Mouse (Mus musculus): ENCODE results near the gene 4930442H23Rik.
"Not testable (repeated sequence)": the region's sequence is repeated elsewhere in the genome, so short reads cannot be mapped to it uniquely, and the experiment has no call there.

4930442H23Rik gene

DNA sequence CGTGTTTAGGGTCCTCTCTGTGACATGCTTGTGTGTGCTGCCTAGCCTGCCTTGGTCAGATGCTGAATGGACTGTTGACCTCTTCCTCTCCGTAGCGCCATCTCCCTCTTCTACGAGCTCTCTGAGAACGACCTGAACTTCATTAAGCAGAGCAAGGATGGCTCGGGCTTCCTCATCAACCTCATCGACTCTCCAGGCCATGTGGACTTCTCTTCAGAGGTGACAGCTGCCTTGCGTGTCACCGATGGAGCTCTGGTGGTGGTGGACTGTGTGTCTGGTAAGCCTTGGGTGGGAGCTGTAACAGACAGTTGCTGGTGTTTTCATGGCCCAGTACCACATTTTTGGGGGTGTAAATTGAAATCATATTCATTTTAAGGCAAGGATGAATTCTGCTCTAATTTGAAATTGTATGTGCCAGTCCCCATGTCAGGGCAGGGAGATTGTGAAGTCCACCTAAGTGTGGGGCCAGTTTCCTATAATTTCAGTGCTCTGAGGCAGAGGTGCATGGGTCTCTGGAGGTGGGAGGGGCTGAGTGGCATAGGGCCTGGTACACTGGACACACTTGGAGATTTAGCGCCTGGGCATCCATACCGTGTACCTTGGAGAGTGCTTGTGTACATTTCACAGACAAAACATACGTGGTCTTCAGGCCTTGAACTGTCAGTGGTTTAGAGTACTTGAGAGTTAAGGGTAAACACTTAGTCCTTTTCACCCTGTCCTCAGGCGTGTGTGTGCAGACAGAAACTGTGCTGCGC, 5.5 kb downstream of the 4930442H23Rik start:
- DNase-seq (ENCODE audit: low spot score in 2 of 2): no peak

GRCm38 (mm10) chr10:81177491-81177925, 6.1 kb downstream of the 4930442H23Rik start:
- DNase-seq (ENCODE audit: low spot score in 2 of 2): no peak

GRCm38 (mm10) chr10:81176466-81177271, 7.0 kb downstream of the 4930442H23Rik start, which contains the start of gene Eef2:
Gene Eef2, plus strand, starts transcription at chr10:81176631.
- DNase-seq (ENCODE audit: low spot score in 2 of 2): peak; percentile 98 to 99

DNA sequence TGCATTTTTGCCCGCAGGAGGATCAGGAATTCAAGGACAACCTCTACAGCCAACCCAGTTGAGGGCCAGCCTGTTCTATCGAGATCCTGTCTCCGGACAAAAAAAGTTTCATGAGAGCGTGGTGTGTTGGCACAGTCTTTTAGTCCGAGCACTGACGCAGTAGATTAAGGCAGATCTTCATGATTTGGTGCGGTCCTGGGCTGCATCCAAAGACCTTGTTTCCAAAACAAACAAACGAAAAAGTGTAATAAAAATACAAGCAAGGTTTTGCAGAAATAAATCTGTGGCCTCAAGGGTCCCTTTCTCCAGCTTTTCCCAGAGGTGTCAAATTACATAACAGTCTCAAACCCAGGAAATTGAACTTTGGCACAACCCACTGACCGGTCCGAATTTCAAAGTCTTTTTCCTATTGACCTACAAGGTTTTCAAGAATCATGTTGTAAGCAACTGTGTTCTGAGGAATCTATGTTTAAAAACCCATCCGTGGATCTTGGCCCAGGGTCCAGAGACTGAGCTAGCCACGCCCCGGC, 7.6 kb downstream of the 4930442H23Rik start:
- no peak for DNase-seq (ENCODE audit: low spot score in 2 of 2)

DNA sequence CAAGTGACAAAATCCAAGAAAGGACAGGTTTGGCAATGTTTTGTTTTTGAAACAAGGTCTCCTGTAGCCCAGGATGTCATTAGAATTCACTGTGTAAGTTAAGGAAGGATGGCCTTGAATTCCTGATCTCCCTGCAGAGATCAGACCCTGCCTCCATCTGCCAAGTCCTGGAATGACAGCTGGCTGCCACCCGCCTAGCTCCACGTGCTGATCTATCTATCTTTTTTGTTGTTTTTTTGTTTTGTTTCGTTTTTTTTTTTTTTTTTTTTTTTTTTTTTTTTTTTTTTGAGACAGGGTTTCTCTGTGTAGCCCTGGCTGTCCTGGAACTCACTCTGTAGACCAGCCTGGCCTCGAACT, 8.3 kb downstream of the 4930442H23Rik start:
- not testable (repeated sequence) for DNase-seq (ENCODE audit: low spot score in 2 of 2)

- peak; percentile 85 to 88 for DNase-seq (ENCODE audit: low spot score in 2 of 2)
Observed at GRCm38 (mm10) chr10:81174617-81175344, 8.9 kb downstream of the 4930442H23Rik start.

- DNase-seq (ENCODE audit: low spot score in 2 of 2): peak; percentile 85 to 86
Observed at GRCm38 (mm10) chr10:81173132-81173531, 10.5 kb downstream of the 4930442H23Rik start.

- not testable (repeated sequence) for DNase-seq (ENCODE audit: low spot score in 2 of 2)
Observed at GRCm38 (mm10) chr10:81169411-81169900, 14.2 kb downstream of the 4930442H23Rik start.

DNA sequence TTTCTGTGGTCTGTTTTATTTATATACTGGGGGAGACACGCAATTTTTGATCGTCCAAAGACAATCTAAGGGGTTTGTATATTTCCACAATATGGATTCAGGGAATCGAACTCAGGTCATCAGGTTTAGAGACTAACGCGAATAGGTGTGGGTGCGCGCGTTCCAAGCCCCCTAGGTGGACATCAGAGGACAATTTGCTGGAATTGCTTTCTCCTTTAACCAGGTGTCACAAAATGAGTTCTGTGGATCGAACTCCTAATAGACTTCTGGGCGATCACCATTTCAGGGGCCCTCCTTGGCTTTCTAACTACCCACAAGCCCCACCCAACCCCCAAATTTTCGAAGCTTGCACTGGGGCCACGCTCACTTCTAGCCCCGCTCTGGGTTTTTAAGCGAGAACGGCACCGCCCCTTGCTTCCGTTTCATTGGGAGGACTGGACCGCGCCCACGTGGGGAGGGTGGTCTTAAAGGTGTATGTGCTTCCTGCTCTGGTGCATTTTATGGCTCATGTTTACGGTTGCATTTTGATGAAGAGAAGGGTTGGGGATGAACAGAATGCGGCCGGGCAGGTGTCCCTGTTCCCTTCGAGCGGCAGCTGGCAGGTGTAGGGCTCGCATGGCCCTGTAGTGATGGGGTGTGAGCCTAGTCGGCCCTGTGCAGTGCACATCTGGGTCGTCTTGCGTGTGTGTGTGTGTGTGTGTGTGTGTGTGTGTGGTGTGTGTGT, 15.0 kb downstream of the 4930442H23Rik start:
- peak; percentile 79 to 84 for DNase-seq (ENCODE audit: low spot score in 2 of 2)

- DNase-seq (ENCODE audit: low spot score in 2 of 2): no peak
Observed at GRCm38 (mm10) chr10:81168087-81168431, 15.6 kb downstream of the 4930442H23Rik start.

- DNase-seq (ENCODE audit: low spot score in 2 of 2): peak; percentile 100
Observed at GRCm38 (mm10) chr10:81167200-81168086, 16.2 kb downstream of the 4930442H23Rik start, which contains the start of gene Pias4. Gene Pias4, minus strand, starts transcription at chr10:81167923.

DNA sequence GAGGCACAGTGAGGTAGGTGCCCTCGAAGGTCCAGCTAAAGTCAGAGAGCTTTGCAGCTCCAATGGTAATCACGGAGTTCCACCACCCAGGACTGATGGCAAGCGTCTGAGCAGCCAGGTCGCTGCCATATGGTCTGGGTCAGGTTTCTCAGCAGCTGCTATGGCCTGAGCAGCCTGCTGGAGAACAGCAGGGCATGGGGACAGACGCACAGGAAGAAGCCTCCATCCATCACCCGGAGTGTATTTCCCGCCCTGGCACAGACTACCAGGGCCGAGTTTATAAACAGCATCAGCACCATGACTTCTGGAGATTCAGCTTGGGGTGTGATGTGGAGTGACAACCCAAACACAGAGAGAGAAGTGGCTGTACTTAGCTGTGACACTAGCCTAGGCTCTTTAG, 18.5 kb downstream of the 4930442H23Rik start:
- no peak for DNase-seq (ENCODE audit: low spot score in 2 of 2)

- no peak for DNase-seq (ENCODE audit: low spot score in 2 of 2)
Observed at GRCm38 (mm10) chr10:81162318-81162652, 21.4 kb downstream of the 4930442H23Rik start.

- DNase-seq (ENCODE audit: low spot score in 2 of 2): no peak
Observed at GRCm38 (mm10) chr10:81161602-81162317, 21.9 kb downstream of the 4930442H23Rik start.

DNA sequence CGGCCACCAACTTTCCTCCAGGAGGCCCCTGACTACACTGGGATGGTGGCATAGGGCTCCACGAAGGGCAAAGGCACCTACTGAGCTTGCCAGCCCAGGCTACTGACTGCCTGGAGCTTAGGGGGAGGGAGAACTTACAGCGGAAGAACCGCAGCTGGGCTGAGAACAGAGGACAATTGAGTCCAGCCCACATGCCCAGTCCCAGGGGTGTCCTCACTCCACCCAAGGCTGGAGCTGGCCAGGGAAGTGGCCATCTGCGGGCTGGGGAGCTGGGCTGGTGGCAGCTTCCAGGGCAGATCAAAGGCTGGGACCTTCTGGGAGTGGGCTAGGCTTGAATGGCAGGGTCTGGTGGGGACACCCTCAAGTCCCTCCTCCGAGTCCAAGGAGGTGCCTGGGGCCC, 28.9 kb downstream of the 4930442H23Rik start:
- DNase-seq (ENCODE audit: low spot score in 2 of 2): no peak

DNA sequence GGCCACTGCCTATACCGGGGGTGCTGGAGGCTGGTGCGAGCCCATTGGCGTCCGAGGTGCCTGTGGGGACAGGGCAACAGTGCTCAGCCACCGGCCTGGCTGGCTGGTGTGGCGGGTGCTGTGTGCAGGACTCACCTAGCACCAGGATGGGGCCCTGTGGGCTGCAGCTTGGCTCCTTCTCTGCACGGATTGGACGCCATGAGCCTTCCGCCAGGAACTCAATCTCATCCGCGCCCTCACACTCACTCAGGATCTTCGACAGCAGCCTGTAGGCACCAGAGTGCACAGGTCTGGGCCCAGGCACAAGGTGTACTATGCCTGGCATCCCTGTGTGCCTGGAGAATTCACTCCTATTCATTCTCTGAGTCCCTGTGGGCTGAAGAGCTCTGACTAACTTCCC, 29.3 kb downstream of the 4930442H23Rik start:
- DNase-seq (ENCODE audit: low spot score in 2 of 2): no peak

DNA sequence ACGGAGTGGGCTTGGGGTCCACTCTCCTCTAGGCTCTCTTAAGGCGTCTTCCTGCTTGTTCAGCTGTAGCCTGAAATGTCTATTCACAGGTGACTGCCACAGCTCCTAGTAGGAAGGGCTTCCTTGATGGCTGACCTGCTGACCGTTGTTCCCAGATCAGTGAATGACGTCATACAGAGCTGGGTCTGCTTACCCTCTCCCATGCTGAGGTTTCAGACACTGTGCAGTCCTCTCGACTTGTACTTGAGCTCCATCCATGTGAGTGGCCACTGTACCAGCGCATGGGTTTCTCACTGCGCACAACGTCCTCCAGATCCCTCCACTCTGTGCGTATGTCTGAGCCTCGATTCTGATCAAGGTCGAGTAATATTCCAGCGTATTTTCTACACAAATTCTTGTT, 31.0 kb downstream of the 4930442H23Rik start:
- no peak for DNase-seq (ENCODE audit: low spot score in 2 of 2)

- no peak for DNase-seq (ENCODE audit: low spot score in 2 of 2)
Observed at GRCm38 (mm10) chr10:81151261-81151660, 32.4 kb downstream of the 4930442H23Rik start.

GRCm38 (mm10) chr10:81146296-81146695, 37.4 kb downstream of the 4930442H23Rik start:
- DNase-seq (ENCODE audit: low spot score in 2 of 2): no peak

Measured in right cerebral cortex, adult 2 months (tissue).